Mouse (Mus musculus): ENCODE measurements around the gene Dcun1d3.

DNA sequence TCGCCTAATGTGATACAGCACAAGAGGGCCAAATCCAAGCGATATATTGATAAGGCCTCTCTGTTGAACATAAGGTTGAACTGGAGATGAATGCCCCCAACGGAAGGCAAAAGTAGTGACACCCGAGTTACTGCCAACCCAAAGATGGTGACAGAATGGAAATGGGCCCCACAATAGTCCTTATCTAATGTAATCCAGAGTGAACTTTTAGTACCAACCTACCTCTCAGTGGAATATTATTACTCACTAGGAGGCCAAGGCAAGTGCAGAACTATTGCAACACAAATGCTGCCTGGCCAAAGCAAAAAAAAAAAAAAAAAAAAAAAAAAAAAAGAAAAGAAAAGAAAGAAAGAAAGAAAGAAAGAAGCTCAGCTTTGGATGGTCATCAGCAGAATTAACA is 3.4 kb downstream of the Dcun1d3 start:
- no peak for TF ChIP-seq POLR2A (IDR thresholded peaks at IDR 0.05; ENCODE audit: control insufficient read depth in 1 of 2, insufficient read depth in 1 of 2, low read depth in 1 of 2, low read length in 2 of 2, poor library complexity in 1 of 2)
- TF ChIP-seq EP300 (IDR thresholded peaks at IDR 0.05; ENCODE audit: low read depth in 1 of 2, low read length in 2 of 2): no peak
- no peak for TF ChIP-seq CTCF (IDR thresholded peaks at IDR 0.05 in 2 of 3, conservative IDR thresholded peaks at IDR 0.05 in 1 of 3; ENCODE audit: control insufficient read depth in 1 of 3, insufficient read depth in 1 of 3, low read depth in 2 of 3, low read length in 3 of 3, poor library complexity in 1 of 3, severe bottlenecking in 1 of 3)
- TF ChIP-seq RCOR1 (IDR thresholded peaks at IDR 0.05; ENCODE audit: low read depth, low read length): no peak
- TF ChIP-seq NELFE (IDR thresholded peaks at IDR 0.05; ENCODE audit: low read depth, low read length): no peak
